Mouse (Mus musculus) sigmoid colon, adult 10 weeks (tissue): ENCODE measurements around the gene Ldhc. TPM values are rescaled to one million over a fixed set of nuclear protein-coding genes. Genes with fewer than 3 reads are reported as not detected.

Experiments used
- polyA plus RNA-seq: library from polyadenylated mRNA; stranded (reverse); fragments of 350-450 nt; fragmentation: Illumina TruSeq; extraction: RNeasy Lipid Tissue Mini Kit (QIAGEN cat#74804); gene quantifications from one replicate; pipeline ENCODE4 v1.2.3, GENCODE M21; 2014; ENCODE audit warnings: low read depth, low replicate concordance

The Ldhc gene
- polyA plus RNA-seq, result not detected

DNA sequence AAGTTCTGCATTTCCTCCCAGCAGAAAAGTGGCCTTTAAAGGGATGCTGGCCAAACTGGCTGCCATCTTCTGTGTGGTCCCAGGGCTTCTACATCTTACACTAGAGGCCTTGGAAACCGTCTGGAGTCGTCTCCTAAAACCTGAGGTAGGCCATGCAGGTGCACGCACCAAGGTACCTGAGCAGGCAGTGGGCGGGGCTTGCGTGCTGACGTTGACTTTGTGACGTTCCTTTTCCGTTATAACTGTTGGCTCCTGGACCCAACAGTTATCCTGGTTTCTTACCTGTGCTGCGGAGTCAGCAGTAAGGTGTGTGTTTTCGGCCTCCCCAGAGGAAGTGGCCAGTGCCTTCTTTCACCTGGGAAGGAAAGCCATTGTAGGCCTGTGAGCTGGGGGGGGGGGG, at the start of gene Ldhc:
Gene Ldhc, plus strand, starts transcription at position 208 of the 400 bp plus-strand sequence.

DNA sequence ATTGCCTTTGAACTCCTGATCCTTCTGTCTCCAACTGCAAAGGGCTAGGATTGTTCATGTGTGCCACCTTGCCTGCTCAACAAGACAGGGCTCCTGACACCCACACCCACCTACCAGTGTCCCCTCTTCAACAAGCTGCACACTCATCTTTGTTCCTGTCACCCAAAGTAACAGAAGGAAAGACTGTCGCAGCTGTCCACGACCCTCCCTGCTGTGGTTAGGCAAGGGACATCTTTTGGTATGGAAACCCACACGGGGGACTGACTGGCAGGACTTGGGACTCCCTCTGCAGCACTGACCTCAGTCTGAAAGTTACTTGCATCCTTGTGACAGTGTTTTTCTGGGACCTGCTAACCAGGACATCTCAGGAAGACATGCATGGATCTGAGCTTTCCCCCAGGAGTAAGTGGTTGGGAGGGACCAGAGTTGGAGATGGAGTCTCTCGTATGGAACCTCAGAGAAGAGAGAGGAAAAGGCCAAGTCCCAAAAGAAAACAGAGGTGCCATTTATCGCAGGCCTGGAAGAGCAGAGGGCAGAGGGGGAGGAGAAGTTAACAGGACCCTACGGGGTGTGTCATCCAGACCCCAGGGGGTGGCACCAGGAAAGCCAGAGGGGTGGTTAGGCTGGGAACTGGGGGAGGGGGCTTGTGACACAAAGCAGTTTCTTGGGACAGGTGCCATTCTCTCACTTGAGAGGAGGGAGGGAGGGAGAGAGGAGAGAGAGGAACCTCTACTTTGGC, 20.0 kb upstream of the Ldhc start, which contains the start of gene Ldha:
Gene Ldha, plus strand, starts transcription at position 689 of the 739 bp plus-strand sequence.

DNA sequence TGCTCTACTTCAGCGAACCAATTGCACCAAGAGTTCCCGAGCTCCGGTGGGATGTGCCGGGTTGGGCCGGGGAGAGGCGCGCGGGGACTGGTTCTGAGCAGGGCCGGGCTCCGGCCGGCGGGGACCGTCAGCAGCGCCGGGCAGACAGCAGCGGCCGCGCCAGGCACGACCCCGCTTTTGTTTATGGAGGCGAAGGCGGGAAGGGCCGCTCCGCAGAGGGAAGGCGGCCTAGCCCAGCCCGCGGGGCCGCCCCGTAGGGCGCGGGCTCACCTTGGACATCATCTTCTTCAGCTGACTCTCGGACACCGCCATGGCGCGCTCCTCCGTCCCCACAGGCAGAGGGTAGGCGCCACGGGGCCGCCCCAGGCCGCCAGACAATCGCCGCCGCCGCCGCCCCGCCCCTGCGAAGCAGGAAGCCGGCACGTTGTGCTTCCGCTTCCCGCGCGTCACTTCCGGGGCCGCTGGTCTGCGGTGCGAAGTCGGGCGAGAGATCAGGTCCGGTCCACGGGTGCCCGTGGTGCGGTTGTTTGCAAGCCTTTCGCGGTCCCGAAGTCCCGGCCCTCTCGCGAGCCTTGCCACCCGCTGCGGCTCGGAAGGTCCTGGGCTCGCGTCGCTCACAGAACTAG, 58.7 kb downstream of the Ldhc start, which contains the start of gene Tsg101:
Gene Tsg101, minus strand, starts transcription at position 419 of the 626 bp plus-strand sequence.

Other genes starting within 250 kb of the Ldhc start
- 1.9 TPM for gene Sergef, start 221.4 kb upstream of the Ldhc start, polyA plus RNA-seq
- 36.1 TPM for gene Tph1, start 188.7 kb upstream of the Ldhc start, polyA plus RNA-seq
- gene Saal1, start 150.5 kb upstream of the Ldhc start, polyA plus RNA-seq, result 5.0 TPM
- 5.0 TPM for gene Saa3, start 145.5 kb upstream of the Ldhc start, polyA plus RNA-seq
- gene Saa4, start 128.6 kb upstream of the Ldhc start, polyA plus RNA-seq, result not detected
- 841 TPM for gene Saa1, start 118.2 kb upstream of the Ldhc start, polyA plus RNA-seq
- not detected for gene Saa2, start 109.4 kb upstream of the Ldhc start, polyA plus RNA-seq
- gene Hps5, start 65.1 kb upstream of the Ldhc start, polyA plus RNA-seq, result 83.2 TPM
- gene Gtf2h1, start 65.1 kb upstream of the Ldhc start, polyA plus RNA-seq, result 108 TPM
- 321 TPM for gene Ldha, start 19.7 kb upstream of the Ldhc start, polyA plus RNA-seq
- 349 TPM for gene Tsg101, start 58.8 kb downstream of the Ldhc start, polyA plus RNA-seq
- 36.5 TPM for gene Uevld, start 97.3 kb downstream of the Ldhc start, polyA plus RNA-seq
- not detected for gene Gm9999, start 122.4 kb downstream of the Ldhc start, polyA plus RNA-seq
- gene Spty2d1, start 147.2 kb downstream of the Ldhc start, polyA plus RNA-seq, result 58.1 TPM
- gene Tmem86a, start 189.4 kb downstream of the Ldhc start, polyA plus RNA-seq, result not detected